Mouse (Mus musculus): ENCODE results near the gene Nanos2.

DNA sequence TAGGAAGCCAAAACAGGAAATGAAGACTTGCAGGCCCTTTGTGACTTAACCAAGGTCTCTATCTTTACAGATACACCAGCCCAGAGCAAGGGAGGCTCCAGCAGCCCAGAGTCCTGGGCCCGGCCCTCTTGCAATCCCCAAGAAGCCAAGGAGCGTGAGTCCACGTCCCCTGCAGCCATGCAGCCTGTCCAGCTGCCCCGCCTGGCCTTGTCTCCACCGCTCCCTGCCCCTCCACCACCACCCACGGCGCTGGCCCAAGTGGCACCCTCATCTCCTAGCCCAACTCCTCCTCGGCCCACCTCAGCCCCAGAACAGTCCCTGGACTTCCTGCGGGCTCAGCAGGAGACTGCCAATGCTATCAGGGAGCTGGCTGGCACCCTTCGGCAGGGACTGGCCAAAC lies 13.2 kb downstream of the Nanos2 start:
- TF ChIP-seq CTCF (IDR thresholded peaks at IDR 0.05; ENCODE audit: insufficient read depth, low read length) (no peak), POLR2A (IDR thresholded peaks at IDR 0.05; ENCODE audit: borderline replicate concordance, extremely low read depth, low read depth, low read length) (no peak)
